Mouse (Mus musculus) MN1 (cell line): Measurements from ENCODE around the gene Tldc1.
A peak's percentile ranks its signal among the peaks of the same experiment; 100 is the strongest.

Experiments
- DNase-seq: peaks from one replicate; pipeline ENCODE4 v3.0.0-alpha.2; 2016; ENCODE audit warnings: low spot score

Tldc1 gene

GRCm38 (mm10) chr8:119776668-119777245 lies 1.5 kb downstream of the Tldc1 start:
- peak; percentile 60 for DNase-seq

- DNase-seq = no peak
Observed at GRCm38 (mm10) chr8:119765761-119766444, 12.3 kb downstream of the Tldc1 start.

GRCm38 (mm10) chr8:119765311-119765710 lies 12.9 kb downstream of the Tldc1 start:
- DNase-seq = no peak

- no peak for DNase-seq
Observed at GRCm38 (mm10) chr8:119762226-119763220, 15.7 kb downstream of the Tldc1 start.

- no peak for DNase-seq
Observed at GRCm38 (mm10) chr8:119761692-119762091, 16.5 kb downstream of the Tldc1 start.

GRCm38 (mm10) chr8:119756538-119756937 lies 21.7 kb downstream of the Tldc1 start:
- no peak for DNase-seq

GRCm38 (mm10) chr8:119756147-119756461 lies 22.1 kb downstream of the Tldc1 start:
- no peak for DNase-seq

GRCm38 (mm10) chr8:119755238-119756146 lies 22.7 kb downstream of the Tldc1 start:
- DNase-seq = no peak

- peak; percentile 30 for DNase-seq
Observed at GRCm38 (mm10) chr8:119744604-119745003, 33.6 kb downstream of the Tldc1 start.

GRCm38 (mm10) chr8:119743291-119744026 lies 34.8 kb downstream of the Tldc1 start:
- peak; percentile 78 for DNase-seq

- no peak for DNase-seq
Observed at GRCm38 (mm10) chr8:119742409-119742808, 35.8 kb downstream of the Tldc1 start.

GRCm38 (mm10) chr8:119740634-119741033 lies 37.6 kb downstream of the Tldc1 start:
- no peak for DNase-seq

GRCm38 (mm10) chr8:119738129-119738907 lies 39.9 kb downstream of the Tldc1 start:
- DNase-seq = no peak

GRCm38 (mm10) chr8:119737093-119737900 lies 40.9 kb downstream of the Tldc1 start:
- DNase-seq = no peak

- DNase-seq = no peak
Observed at GRCm38 (mm10) chr8:119736348-119736917, 41.8 kb downstream of the Tldc1 start.

GRCm38 (mm10) chr8:119732072-119732471 lies 46.1 kb downstream of the Tldc1 start:
- no peak for DNase-seq

GRCm38 (mm10) chr8:119728351-119728895 lies 49.8 kb downstream of the Tldc1 start:
- DNase-seq = no peak

- DNase-seq = no peak
Observed at GRCm38 (mm10) chr8:119727093-119727492, 51.1 kb downstream of the Tldc1 start.

GRCm38 (mm10) chr8:119724596-119724995 lies 53.6 kb downstream of the Tldc1 start:
- DNase-seq = no peak
